Mouse (Mus musculus) MEL (cell line): ENCODE measurements at regions not wholly inside any gene's neighbourhood (a gene's known extent, or its start where the extent isn't known, plus 50 kb on each side); places are given as distances from the start of the nearest gene placed in this dataset.

Experiments
- CHD1 ChIP-seq: IDR thresholded peaks from 2 replicates; pipeline ENCODE4 v1.6.1; 2012; ENCODE audit warnings: low read depth, mild to moderate bottlenecking, inconsistent platforms, low read length, improper control_type of control experiment
- CTCF ChIP-seq, 3 experiments: IDR thresholded peaks in 2 of 3; conservative IDR thresholded peaks in 1 of 3; 2 replicates each; pipeline ENCODE4 v1.5.1; 2011 to 2012; ENCODE audit warnings: low read length in 3 of 3, low read depth in 2 of 3, mild to moderate bottlenecking in 2 of 3, improper control_type of control experiment in 1 of 3, inconsistent platforms in 1 of 3, mixed read lengths in 1 of 3, moderate library complexity in 1 of 3; ENCODE audit not compliant: control insufficient read depth in 1 of 3, insufficient read depth in 1 of 3, poor library complexity in 1 of 3, severe bottlenecking in 1 of 3
- GATA1 ChIP-seq: IDR thresholded peaks from 2 replicates; pipeline ENCODE4 v1.6.1; 2011; ENCODE audit warnings: low read depth, low read length, improper control_type of control experiment
- HCFC1 ChIP-seq: IDR thresholded peaks from 2 replicates; pipeline ENCODE4 v1.6.1; 2012; ENCODE audit warnings: low read depth, mild to moderate bottlenecking, inconsistent platforms, low read length, improper control_type of control experiment, moderate library complexity
- KAT2A ChIP-seq: conservative IDR thresholded peaks from 2 replicates; pipeline ENCODE4 v1.6.1; 2012; ENCODE audit warnings: low read depth, low read length, improper control_type of control experiment, inconsistent platforms
- MAZ ChIP-seq: IDR thresholded peaks from 2 replicates; pipeline ENCODE4 v1.6.1; 2012; ENCODE audit warnings: low read depth, mild to moderate bottlenecking, inconsistent platforms, low read length, improper control_type of control experiment
- NELFE ChIP-seq: IDR thresholded peaks from 2 replicates; pipeline ENCODE4 v1.6.1; 2011; ENCODE audit warnings: low read depth, low read length, improper control_type of control experiment
- POLR2A ChIP-seq, 2 experiments: IDR thresholded peaks; 2 replicates each; pipeline ENCODE4 v1.6.1; 2011 to 2012; ENCODE audit warnings: low read length in 2 of 2, mild to moderate bottlenecking in 2 of 2, control low read depth in 1 of 2, improper control_type of control experiment in 1 of 2, low read depth in 1 of 2, moderate library complexity in 1 of 2; ENCODE audit not compliant: control insufficient read depth in 1 of 2, insufficient read depth in 1 of 2, poor library complexity in 1 of 2
- POLR2AphosphoS2 ChIP-seq: IDR thresholded peaks from 2 replicates; pipeline ENCODE4 v1.6.1; 2011; ENCODE audit warnings: low read length, improper control_type of control experiment
- TCF12 ChIP-seq: IDR thresholded peaks from 2 replicates; pipeline ENCODE4 v1.6.1; 2014; ENCODE audit warnings: low read depth, mild to moderate bottlenecking, inconsistent platforms, low read length, improper control_type of control experiment, moderate library complexity
- USF2 ChIP-seq, 2 experiments: IDR thresholded peaks; 2 replicates each; pipeline ENCODE4 v1.6.1; 2011 to 2012; ENCODE audit warnings: improper control_type of control experiment in 2 of 2, low read length in 2 of 2, borderline replicate concordance in 1 of 2, inconsistent platforms in 1 of 2, low read depth in 1 of 2, mild to moderate bottlenecking in 1 of 2; ENCODE audit not compliant: insufficient read depth in 1 of 2
- ZC3H11A ChIP-seq: IDR thresholded peaks from 2 replicates; pipeline ENCODE4 v1.6.1; 2012; ENCODE audit warnings: low read depth, mild to moderate bottlenecking, inconsistent platforms, low read length, improper control_type of control experiment
- ZKSCAN1 ChIP-seq: IDR thresholded peaks from 2 replicates; pipeline ENCODE4 v1.6.1; 2012; ENCODE audit warnings: low read depth, mild to moderate bottlenecking, inconsistent platforms, low read length, improper control_type of control experiment, moderate library complexity

DNA sequence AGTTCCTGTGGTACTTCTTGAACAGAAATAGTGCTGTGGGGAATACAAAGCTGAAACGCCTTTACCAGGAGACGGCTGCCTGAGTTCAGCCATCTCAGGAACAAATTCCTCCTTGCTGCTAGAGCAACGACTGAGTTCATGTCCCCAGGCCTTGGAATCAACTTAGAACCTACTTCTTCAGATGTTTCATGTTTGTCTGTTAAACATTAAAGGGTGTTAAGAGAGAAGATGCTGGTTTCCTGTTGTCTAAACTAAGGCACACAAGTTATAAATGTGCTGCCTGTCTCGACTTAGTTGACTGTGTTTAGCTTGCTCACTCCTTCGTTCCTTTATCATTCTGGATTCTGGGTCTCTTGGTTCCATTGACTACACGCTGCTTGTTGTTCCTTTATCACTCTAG, 125.2 kb downstream of the Nab1 start:
- TF ChIP-seq NELFE (no peak), CTCF (IDR thresholded peaks at IDR 0.05 in 2 of 3, conservative IDR thresholded peaks at IDR 0.05 in 1 of 3; ENCODE audit: control insufficient read depth in 1 of 3, insufficient read depth in 1 of 3, low read depth in 2 of 3, low read length in 3 of 3, poor library complexity in 1 of 3, severe bottlenecking in 1 of 3) (no peak), POLR2A (IDR thresholded peaks at IDR 0.05; ENCODE audit: control insufficient read depth in 1 of 2, insufficient read depth in 1 of 2, low read depth in 1 of 2, low read length in 2 of 2, poor library complexity in 1 of 2) (no peak), ZC3H11A (no peak), GATA1 (no peak), TCF12 (no peak), ZKSCAN1 (no peak), POLR2AphosphoS2 (no peak), CHD1 (no peak), KAT2A (no peak), USF2 (IDR thresholded peaks at IDR 0.05; ENCODE audit: borderline replicate concordance in 1 of 2, insufficient read depth in 1 of 2, low read depth in 1 of 2, low read length in 2 of 2) (no peak), MAZ (no peak), HCFC1 (no peak)
